Mouse (Mus musculus): ENCODE results near the gene Olfr125. TPM values are rescaled to one million over a fixed set of nuclear protein-coding genes. Genes with fewer than 3 reads are reported as not detected.

The Olfr125 gene
- not detected in 2 replicates for polyA plus RNA-seq (2014; fragmentation: Nextera tagmentation; extraction: Ambion mirVana)

DNA sequence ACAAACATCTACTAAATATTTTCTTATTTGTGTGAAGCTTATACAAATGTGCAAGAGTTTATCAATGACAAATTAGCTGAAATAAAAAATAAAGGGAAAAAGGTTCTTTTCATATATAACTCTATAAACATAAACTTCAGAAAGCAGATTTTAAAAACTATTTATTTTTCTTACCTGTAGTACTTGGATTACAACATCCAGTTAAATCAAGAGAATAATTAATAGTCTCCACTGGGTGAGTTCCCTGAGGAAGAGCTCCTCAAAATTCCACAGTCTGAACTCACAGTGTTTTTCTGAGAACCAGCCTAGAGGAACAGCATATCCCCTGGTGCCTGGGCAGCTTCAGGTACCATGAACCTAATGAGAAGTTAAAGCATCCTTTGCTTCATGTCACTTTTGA, at the start of gene Olfr125:
Olfr125 (plus strand) TSS at position 301 of the 400 bp plus-strand sequence.
- H3K27me3 ChIP-seq (ENCODE audit: control insufficient read depth, insufficient read depth, low read length), result no peaks in the 10 kb centered on the region
- no peak within 1 kb of the TSS for H3K4me2 ChIP-seq
- H3K4me1 ChIP-seq (ENCODE audit: control insufficient read depth, insufficient read depth, low read length), result no peaks in the 10 kb centered on the region
- ATAC-seq (replicated peaks; ENCODE audit: insufficient number of reproducible peaks, low FRiP score, low TSS enrichment), result no peak
- no peaks in the 10 kb centered on the region for H3K9me3 ChIP-seq (replicated peaks; ENCODE audit: control insufficient read depth, low read length)
- no peaks in the 10 kb centered on the region for H3K36me3 ChIP-seq (ENCODE audit: control insufficient read depth, insufficient read depth, low read length)
- no peak within 1 kb of the TSS for H3K4me3 ChIP-seq (ENCODE audit: low read depth, low read length)
- no peak within 1 kb of the TSS for H3K27ac ChIP-seq (ENCODE audit: low read depth, low read length)
- no peak within 1 kb of the TSS for H3K9ac ChIP-seq (ENCODE audit: low read depth, low read length)

DNA sequence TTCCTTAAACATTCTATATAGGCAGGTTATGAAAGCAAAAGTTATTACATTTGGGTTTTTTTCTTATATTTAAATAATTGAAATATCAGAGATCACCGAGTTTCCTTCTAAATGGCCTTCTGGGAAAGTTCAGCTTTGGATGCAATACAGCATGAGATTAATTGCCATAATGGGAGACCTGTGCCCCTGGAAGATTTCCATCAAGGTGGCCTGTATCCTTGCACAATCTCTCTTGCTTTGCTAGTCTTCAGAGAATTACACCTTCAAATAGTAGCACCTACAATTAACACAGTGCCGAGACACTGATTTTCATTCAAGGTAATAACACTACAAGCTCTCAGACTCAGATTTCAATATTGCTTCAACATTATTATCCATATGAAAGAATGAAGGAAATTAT, 39.5 kb upstream of the Olfr125 start, which contains the start of gene Olfr123:
Olfr123 (plus strand) TSS at position 301 of the 400 bp plus-strand sequence.
- no peaks in the 10 kb centered on the region for H3K36me3 ChIP-seq (ENCODE audit: control insufficient read depth, insufficient read depth, low read length)
- no peaks in the 10 kb centered on the region for H3K27me3 ChIP-seq (ENCODE audit: control insufficient read depth, insufficient read depth, low read length)
- 77% methylated on average over 2 of the region's 2 CpGs for WGBS (ENCODE audit: insufficient replicate concordance)
- H3K9me3 ChIP-seq (replicated peaks; ENCODE audit: control insufficient read depth, low read length), result no peaks in the 10 kb centered on the region
- no peak within 1 kb of the TSS for H3K4me2 ChIP-seq
- no peak for ATAC-seq (replicated peaks; ENCODE audit: insufficient number of reproducible peaks, low FRiP score, low TSS enrichment)
- H3K4me1 ChIP-seq (ENCODE audit: control insufficient read depth, insufficient read depth, low read length), result no peaks in the 10 kb centered on the region
- H3K9ac ChIP-seq (ENCODE audit: low read depth, low read length), result no peak within 1 kb of the TSS
- no peak within 1 kb of the TSS for H3K27ac ChIP-seq (ENCODE audit: low read depth, low read length)
- no peak within 1 kb of the TSS for H3K4me3 ChIP-seq (ENCODE audit: low read depth, low read length)

DNA sequence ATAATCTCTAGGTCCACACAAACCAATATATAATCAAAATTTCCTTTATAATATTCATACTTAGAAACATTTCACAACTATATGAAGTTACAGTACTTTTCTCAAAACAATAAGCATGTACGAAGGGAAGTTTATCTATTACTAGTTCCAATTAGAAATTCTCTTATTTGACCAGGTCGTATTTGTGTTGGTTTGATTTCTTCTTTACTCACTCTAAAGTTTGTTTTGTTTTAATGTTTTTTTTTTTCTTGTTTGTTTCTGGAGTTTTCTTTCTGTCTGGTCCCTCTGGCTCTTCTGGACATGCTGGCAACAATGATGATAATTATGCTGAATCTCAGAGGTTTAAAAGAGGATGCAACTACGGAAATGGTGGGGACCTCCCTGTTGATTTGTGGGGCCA, 33.2 kb upstream of the Olfr125 start, which contains the start of gene Olfr124:
Olfr124 (plus strand) TSS at position 301 of the 400 bp plus-strand sequence.
- H3K9me3 ChIP-seq (replicated peaks; ENCODE audit: control insufficient read depth, low read length), result no peaks in the 10 kb centered on the region
- WGBS (ENCODE audit: insufficient replicate concordance), result 81% methylated on average over 3 of the region's 3 CpGs
- H3K27me3 ChIP-seq (ENCODE audit: control insufficient read depth, insufficient read depth, low read length), result no peaks in the 10 kb centered on the region

DNA sequence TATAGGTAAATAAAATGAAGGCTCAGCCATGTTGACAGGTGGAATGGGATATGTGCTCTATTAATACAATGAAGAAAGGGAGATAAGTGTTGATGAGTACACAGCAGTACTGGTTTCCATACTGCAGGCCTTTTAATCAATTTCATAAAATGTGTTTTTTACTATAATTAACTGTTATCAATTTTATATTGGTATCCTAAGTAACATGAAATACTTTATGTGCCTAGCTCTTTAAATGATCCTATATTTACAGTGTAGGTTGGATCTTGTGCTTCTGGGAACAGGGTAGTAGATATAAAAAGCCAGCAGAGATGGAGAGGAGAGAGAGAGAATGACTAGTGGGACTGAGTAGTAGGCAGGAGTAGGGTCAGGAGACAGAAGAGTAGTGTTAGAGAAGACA, 14.4 kb downstream of the Olfr125 start, which contains the start of gene Olfr126:
Olfr126 (plus strand) TSS at position 301 of the 400 bp plus-strand sequence.
- Histone ChIP-seq H3K4me1 (ENCODE audit: control insufficient read depth, insufficient read depth, low read length) (no peaks in the 10 kb centered on the region), H3K36me3 (ENCODE audit: control insufficient read depth, insufficient read depth, low read length) (no peaks in the 10 kb centered on the region), H3K9ac (ENCODE audit: low read depth, low read length) (no peak within 1 kb of the TSS), H3K4me3 (ENCODE audit: low read depth, low read length) (no peak within 1 kb of the TSS), H3K9me3 (replicated peaks; ENCODE audit: control insufficient read depth, low read length) (no peaks in the 10 kb centered on the region), H3K27ac (ENCODE audit: low read depth, low read length) (no peak within 1 kb of the TSS), H3K4me2 (no peak within 1 kb of the TSS), H3K27me3 (ENCODE audit: control insufficient read depth, insufficient read depth, low read length) (no peaks in the 10 kb centered on the region)
- ATAC-seq (replicated peaks; ENCODE audit: insufficient number of reproducible peaks, low FRiP score, low TSS enrichment), result no peak

More for the DNA sequence above, 33.2 kb upstream of the Olfr125 start, which contains the start of gene Olfr124:
- no peaks in the 10 kb centered on the region for H3K36me3 ChIP-seq (ENCODE audit: control insufficient read depth, insufficient read depth, low read length)
- no peak within 1 kb of the TSS for H3K4me3 ChIP-seq (ENCODE audit: low read depth, low read length)
- H3K4me1 ChIP-seq (ENCODE audit: control insufficient read depth, insufficient read depth, low read length), result no peaks in the 10 kb centered on the region
- H3K9ac ChIP-seq (ENCODE audit: low read depth, low read length), result no peak within 1 kb of the TSS
- no peak for ATAC-seq (replicated peaks; ENCODE audit: insufficient number of reproducible peaks, low FRiP score, low TSS enrichment)
- no peak within 1 kb of the TSS for H3K27ac ChIP-seq (ENCODE audit: low read depth, low read length)
- H3K4me2 ChIP-seq, result no peak within 1 kb of the TSS

DNA sequence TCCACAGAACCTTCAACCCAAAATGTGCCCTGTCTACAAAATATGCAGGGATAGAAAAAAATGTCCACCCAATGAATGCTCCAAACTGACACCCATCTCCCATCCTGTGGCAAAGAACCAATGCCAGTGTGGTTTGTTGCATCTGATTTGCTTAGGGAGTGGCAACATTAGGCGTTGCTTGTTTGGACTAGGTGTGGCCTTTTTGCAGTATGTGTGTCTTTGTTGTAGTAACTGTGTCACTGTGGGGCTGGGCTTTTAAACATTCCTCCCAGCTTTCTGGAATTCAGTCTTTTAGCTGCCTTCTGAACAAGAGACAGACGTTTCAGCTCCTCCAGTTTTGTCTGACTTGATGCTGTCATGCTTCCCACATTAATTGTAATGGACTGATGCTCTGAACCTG, 31.2 kb downstream of the Olfr125 start:
- Histone ChIP-seq H3K4me3 (ENCODE audit: low read depth, low read length) (no peak overlapping the region), H3K27me3 (ENCODE audit: control insufficient read depth, insufficient read depth, low read length) (no peaks in the 10 kb centered on the region), H3K27ac (ENCODE audit: low read depth, low read length) (no peak overlapping the region), H3K4me2 (no peak overlapping the region), H3K9me3 (replicated peaks; ENCODE audit: control insufficient read depth, low read length) (no peaks in the 10 kb centered on the region), H3K9ac (ENCODE audit: low read depth, low read length) (no peak overlapping the region), H3K36me3 (ENCODE audit: control insufficient read depth, insufficient read depth, low read length) (no peaks in the 10 kb centered on the region), H3K4me1 (ENCODE audit: control insufficient read depth, insufficient read depth, low read length) (no peaks in the 10 kb centered on the region)
- no peak for ATAC-seq (replicated peaks; ENCODE audit: insufficient number of reproducible peaks, low FRiP score, low TSS enrichment)
- 77% methylated on average over 2 of the region's 2 CpGs for WGBS (ENCODE audit: insufficient replicate concordance)

DNA sequence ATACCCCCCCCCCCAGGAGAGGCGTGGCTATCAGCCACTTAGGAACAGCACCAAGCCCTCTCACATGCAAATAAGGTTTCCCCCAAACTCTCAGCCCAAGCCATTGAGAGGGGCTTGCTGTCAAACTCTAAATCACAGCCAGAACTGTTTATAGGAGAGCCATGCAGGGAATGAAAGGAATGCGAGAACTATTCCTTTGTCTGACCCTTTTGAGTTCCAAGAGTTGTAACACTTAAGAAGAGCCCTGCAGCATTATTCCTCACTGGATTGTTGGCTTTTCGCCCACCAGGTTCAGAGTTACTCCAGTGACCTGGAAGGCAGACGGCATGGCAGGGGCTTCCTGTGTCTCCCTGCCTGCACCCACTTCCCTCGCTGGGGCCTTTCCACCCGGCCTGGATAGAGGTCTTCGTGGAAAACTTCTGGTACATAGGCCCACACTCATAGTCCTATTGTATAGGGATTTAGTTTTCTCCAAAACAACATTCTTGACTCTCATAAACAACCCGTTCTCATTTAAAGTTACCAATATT, 37.0 kb downstream of the Olfr125 start:
- H3K9ac ChIP-seq (ENCODE audit: low read depth, low read length), result no peak overlapping the region
- H3K9me3 ChIP-seq (replicated peaks; ENCODE audit: control insufficient read depth, low read length), result no peaks in the 10 kb centered on the region
- no peak overlapping the region for H3K27ac ChIP-seq (ENCODE audit: low read depth, low read length)
- no peak for ATAC-seq (replicated peaks; ENCODE audit: insufficient number of reproducible peaks, low FRiP score, low TSS enrichment)
- 29% methylated on average over 8 of the region's 8 CpGs for WGBS (ENCODE audit: insufficient replicate concordance)
- no peaks in the 10 kb centered on the region for H3K27me3 ChIP-seq (ENCODE audit: control insufficient read depth, insufficient read depth, low read length)
- no peak overlapping the region for H3K4me3 ChIP-seq (ENCODE audit: low read depth, low read length)
- no peaks in the 10 kb centered on the region for H3K36me3 ChIP-seq (ENCODE audit: control insufficient read depth, insufficient read depth, low read length)
- no peaks in the 10 kb centered on the region for H3K4me1 ChIP-seq (ENCODE audit: control insufficient read depth, insufficient read depth, low read length)
- peak overlapping the region; percentile 11 for H3K4me2 ChIP-seq

DNA sequence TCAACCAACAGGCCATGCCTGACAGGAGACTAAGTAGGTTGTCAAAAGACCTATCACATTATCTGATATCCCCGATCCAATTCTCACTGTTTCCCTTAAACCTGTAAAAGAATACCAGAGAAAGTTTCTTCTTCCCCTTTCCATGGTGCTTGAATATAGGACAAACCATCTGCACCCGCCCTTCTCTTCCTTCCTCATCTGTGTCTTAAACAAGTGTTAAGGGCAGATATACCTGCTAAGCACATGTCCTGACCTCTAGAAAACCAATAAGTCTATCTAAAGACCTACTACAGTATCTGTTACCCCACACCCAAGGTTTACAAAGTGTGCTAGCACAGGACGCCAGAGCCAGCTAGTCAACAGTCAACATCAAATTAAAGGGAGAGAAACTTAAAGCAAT, 41.1 kb downstream of the Olfr125 start:
- no peak for ATAC-seq (replicated peaks; ENCODE audit: insufficient number of reproducible peaks, low FRiP score, low TSS enrichment)
- WGBS (ENCODE audit: insufficient replicate concordance), result 68% methylated on average over 3 of the region's 3 CpGs
- H3K9ac ChIP-seq (ENCODE audit: low read depth, low read length), result no peak overlapping the region
- H3K27ac ChIP-seq (ENCODE audit: low read depth, low read length), result no peak overlapping the region
- H3K9me3 ChIP-seq (replicated peaks; ENCODE audit: control insufficient read depth, low read length), result no peaks in the 10 kb centered on the region
- H3K36me3 ChIP-seq (ENCODE audit: control insufficient read depth, insufficient read depth, low read length), result no peaks in the 10 kb centered on the region
- H3K4me2 ChIP-seq, result no peak overlapping the region
- H3K4me1 ChIP-seq (ENCODE audit: control insufficient read depth, insufficient read depth, low read length), result no peaks in the 10 kb centered on the region
- H3K27me3 ChIP-seq (ENCODE audit: control insufficient read depth, insufficient read depth, low read length), result no peaks in the 10 kb centered on the region
- no peak overlapping the region for H3K4me3 ChIP-seq (ENCODE audit: low read depth, low read length)

Other genes with a start within 250 kb of the Olfr125 start
- not detected in 2 replicates for gene Olfr114, start 240.2 kb upstream of the Olfr125 start, polyA plus RNA-seq (2014; fragmentation: Nextera tagmentation; extraction: Ambion mirVana)
- gene Olfr115, start 205.8 kb upstream of the Olfr125 start, polyA plus RNA-seq (2014; fragmentation: Nextera tagmentation; extraction: Ambion mirVana), result not detected in 2 replicates
- not detected in 2 replicates for gene Olfr116, start 205.8 kb upstream of the Olfr125 start, polyA plus RNA-seq (2014; fragmentation: Nextera tagmentation; extraction: Ambion mirVana)
- not detected in 2 replicates for gene Olfr117, start 169.2 kb upstream of the Olfr125 start, polyA plus RNA-seq (2014; fragmentation: Nextera tagmentation; extraction: Ambion mirVana)
- gene Olfr118, start 166.0 kb upstream of the Olfr125 start, polyA plus RNA-seq (2014; fragmentation: Nextera tagmentation; extraction: Ambion mirVana), result not detected in 2 replicates
- not detected in 2 replicates for gene Olfr119, start 136.4 kb upstream of the Olfr125 start, polyA plus RNA-seq (2014; fragmentation: Nextera tagmentation; extraction: Ambion mirVana)
- not detected in 2 replicates for gene Olfr120, start 111.1 kb upstream of the Olfr125 start, polyA plus RNA-seq (2014; fragmentation: Nextera tagmentation; extraction: Ambion mirVana)
- not detected in 2 replicates for gene Olfr121, start 84.1 kb upstream of the Olfr125 start, polyA plus RNA-seq (2014; fragmentation: Nextera tagmentation; extraction: Ambion mirVana)
- not detected in 2 replicates for gene Olfr122, start 64.3 kb upstream of the Olfr125 start, polyA plus RNA-seq (2014; fragmentation: Nextera tagmentation; extraction: Ambion mirVana)
- not detected in 2 replicates for gene Olfr123, start 39.4 kb upstream of the Olfr125 start, polyA plus RNA-seq (2014; fragmentation: Nextera tagmentation; extraction: Ambion mirVana)
- gene Olfr124, start 33.1 kb upstream of the Olfr125 start, polyA plus RNA-seq (2014; fragmentation: Nextera tagmentation; extraction: Ambion mirVana), result not detected in 2 replicates
- gene Olfr126, start 14.5 kb downstream of the Olfr125 start, polyA plus RNA-seq (2014; fragmentation: Nextera tagmentation; extraction: Ambion mirVana), result not detected in 2 replicates
- gene Olfr127, start 67.5 kb downstream of the Olfr125 start, polyA plus RNA-seq (2014; fragmentation: Nextera tagmentation; extraction: Ambion mirVana), result not detected in 2 replicates
- gene Olfr128, start 87.6 kb downstream of the Olfr125 start, polyA plus RNA-seq (2014; fragmentation: Nextera tagmentation; extraction: Ambion mirVana), result not detected in 2 replicates
- not detected in 2 replicates for gene Olfr761, start 120.1 kb downstream of the Olfr125 start, polyA plus RNA-seq (2014; fragmentation: Nextera tagmentation; extraction: Ambion mirVana)
- gene Olfr129, start 227.1 kb downstream of the Olfr125 start, polyA plus RNA-seq (2014; fragmentation: Nextera tagmentation; extraction: Ambion mirVana), result not detected in 2 replicates
- gene Olfr130, start 231.0 kb downstream of the Olfr125 start, polyA plus RNA-seq (2014; fragmentation: Nextera tagmentation; extraction: Ambion mirVana), result not detected in 2 replicates